Mouse (Mus musculus) forelimb bud, embryonic 11.5 days (tissue): ENCODE data around the gene Kremen2.
A peak's percentile ranks its signal among the peaks of the same experiment; 100 is the strongest.

Experiments used
- DNase-seq: peaks from one replicate; pipeline ENCODE4 v3.0.0-alpha.2; 2012; ENCODE audit warnings: low read depth, low spot score

Gene Kremen2

DNA sequence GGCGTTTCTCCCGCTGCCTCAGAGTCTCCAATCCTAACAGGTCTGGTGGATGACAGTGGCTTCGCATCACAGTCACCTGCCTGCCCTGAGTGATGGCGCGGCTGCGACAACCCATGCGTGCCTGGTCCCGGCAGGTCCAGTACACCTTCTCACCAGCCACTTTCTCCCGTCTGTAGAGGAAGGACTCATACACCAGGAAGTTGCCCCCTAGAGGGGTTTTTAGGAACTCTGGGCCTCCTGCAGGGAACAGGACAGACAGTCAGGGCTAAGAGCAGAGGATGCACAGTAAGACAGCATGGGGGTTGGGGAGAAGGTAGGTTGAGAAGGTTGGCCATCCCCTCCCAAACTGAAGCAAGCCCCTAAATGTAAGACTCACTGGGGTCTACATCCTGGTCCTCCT, 14.6 kb upstream of the Kremen2 start:
- DNase-seq = no peak

DNA sequence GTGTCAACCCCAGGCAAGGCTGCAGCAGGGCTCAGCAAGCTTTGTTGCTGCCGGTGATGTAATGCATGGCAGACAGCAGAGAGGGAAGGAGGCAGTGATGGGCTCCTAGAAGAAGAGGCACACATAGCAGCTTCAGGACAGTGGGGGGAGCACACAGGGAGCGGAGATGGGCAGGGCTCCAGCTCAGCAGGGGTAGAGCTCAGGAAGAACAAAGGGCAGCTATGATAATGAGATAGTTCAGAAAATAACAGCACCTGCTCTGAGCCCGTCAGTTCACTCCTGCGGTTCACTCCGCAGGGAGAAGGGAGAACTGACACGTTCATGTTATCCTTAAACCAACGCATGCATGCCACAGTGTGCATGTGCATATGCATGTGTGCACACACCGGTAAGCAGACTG, 13.2 kb upstream of the Kremen2 start:
- DNase-seq = no peak

DNA sequence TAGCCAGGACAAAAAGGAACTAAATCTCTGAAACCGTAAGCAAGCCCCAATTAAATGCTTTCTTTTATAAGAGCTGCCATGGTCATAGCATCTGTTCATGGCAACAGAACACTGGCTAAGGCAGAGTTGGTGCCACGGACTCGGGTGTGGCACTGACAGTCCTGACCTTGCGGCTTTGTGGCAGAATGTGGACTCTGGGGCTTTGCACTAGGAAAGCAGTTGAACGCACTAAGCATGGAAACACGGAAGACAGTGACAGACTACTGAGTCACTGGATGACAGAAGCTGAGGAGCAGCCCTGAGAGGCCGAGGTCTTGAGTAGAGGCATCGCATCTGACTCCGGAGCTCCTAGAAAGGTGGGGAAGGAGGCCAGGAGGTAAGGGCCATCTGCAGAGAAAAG, 11.9 kb upstream of the Kremen2 start:
- no peak for DNase-seq

DNA sequence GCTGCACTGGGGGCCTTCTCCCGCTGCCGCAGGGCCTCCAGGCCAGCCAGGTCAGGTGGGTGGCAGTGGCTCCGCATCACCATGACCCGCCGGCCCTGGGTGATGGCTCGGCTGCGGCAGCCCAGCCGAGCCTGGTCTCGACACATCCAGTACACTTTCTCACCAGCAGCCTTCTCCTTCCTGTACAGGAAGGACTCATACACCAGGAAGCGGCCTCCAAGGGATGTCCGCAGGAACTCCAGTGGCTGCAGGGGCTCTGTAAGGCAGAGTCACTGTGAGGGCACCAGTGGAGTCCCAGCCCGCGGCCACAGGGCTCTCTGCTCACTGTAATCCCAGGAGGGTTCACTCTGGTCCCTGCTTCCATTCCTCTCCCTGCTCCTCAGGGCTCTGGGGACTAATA, 10.1 kb upstream of the Kremen2 start:
- DNase-seq = no peak

DNA sequence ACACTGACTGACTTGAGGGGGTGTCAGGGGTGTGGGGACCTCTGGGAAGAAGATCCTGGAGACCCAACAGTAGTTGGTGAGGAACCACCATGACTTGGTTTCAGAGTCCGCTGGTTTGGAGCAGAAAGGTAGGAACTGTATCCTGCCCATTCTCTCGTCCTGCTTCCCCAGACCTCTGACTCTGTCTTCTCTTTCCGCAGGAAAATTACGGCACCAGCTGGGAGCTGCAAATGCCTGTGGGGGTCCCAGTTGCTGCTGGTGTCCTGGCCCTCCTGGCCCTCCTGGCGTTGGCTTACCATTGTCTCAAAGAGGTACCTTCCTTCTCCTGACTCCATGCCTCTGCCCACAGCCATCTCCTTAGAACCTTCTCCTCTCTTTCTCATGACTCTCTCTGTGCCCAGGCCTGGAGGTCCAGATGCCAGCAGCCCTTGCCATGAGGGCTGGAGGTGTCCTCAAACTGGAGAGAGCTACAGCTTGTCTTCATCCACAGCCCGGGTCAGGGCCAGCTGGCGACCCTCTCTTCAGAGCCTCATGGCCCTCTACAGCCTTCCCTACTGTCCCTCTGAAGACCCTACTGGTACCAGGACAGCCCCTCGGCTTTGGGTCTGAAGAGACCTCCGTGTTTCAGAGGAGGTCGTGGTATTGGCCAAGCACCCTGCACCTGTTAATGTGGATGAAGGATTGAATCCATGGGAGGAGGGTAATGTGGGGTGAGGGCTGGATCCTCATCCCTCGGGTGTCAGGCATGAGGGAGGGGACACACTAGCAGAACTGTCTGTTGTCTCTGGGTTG, 4.0 kb upstream of the Kremen2 start:
- DNase-seq = no peak

DNA sequence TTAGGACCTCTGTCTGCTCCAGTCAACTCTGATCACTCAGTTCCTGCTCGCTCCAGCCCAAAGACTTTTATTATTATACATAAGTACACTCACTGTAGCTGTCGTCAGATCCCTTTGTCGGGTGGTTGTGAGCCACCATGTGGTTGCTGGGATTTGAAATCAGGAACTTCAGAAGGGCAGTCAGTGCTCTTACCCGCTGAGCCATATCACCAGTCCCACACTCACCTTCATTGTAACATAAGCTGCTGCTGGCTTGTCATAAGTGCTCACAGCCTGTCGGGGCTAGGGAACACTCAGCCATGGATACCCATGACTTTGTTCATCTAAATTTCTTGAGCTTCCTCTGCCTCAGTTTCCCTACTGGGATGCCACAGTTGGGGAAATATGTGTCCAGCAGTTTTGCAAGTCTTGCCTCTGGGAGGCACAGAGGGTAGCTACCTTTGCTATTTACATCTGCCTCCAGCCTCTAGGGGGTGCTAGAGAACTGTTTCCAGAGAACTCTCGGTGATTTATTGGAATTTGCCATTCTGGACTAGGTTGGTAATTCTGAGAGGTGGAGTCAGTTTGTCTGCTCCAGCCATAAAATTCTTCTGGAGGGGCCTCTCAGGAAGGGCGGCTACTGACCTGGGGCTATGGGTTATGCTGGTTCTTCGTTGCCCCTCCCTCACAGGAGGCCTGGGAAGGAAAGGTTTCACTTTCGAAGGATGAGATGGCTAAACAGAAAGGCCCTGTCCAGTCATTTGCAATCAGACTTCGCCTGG, 3.2 kb upstream of the Kremen2 start:
- DNase-seq = peak; percentile 83

DNA sequence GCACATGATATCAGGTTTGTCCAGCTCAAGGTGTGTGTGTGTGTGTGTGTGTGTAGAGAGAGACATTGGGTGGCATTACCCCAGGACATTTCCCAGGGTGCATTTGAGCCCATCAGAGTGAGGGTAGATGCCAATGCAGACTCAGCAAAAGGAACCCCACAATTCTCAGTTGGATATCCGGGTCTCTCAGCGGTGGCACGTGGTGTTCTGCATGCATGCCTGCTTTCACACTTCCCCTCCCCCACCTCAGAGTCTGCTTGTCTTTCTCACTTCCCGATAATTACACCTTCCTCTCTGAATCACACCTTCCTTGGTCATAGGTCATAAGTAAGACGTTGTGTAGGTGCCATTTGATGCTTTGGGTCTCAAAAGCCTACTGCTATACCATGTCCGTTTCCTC, 2.4 kb upstream of the Kremen2 start:
- DNase-seq = no peak

DNA sequence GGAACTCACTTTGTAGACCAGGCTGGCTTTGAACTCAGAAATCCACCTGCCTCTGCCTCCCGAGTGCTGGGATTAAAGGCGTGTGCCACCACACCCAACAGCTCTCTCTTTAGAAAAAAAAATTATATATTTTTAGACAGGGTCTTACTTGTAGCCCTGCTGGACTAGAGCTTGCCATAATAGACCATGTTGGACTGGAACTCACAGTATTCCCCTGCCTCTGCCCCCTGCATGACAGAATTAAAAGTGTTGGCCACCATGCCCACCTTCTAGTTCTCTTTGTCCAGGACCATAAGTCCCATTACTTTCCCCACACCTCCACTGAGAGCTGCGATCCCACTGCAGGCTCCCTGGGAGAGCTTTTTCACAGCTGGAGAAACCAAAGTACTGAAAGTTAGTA, 1.8 kb upstream of the Kremen2 start:
- DNase-seq = no peak

- DNase-seq = no peak
Measured at GRCm38 (mm10) chr17:23746767-23747166, 1.1 kb upstream of the Kremen2 start.

DNA sequence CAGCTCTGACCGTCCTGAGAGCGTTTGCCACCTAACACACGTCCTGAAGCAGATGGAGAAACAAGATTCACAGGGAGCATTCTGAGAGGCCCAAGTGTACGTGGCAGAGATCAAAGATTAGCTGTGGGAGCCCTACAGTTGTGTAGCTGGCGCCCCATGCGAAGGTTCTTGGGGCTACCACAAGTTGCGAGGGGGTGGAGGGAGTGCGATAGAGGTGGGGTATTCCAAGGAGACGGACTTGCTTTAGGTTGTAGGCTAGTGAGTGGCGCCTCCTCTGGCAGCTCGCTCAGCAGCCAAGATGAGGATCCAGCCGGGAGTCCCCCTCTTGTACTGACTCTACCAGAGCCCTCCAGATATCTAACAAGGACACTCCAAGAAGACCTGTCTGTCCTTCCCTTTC, 678 bp upstream of the Kremen2 start:
- DNase-seq = no peak

- DNase-seq = no peak
Measured at GRCm38 (mm10) chr17:23744651-23745050, 982 bp downstream of the Kremen2 start.

- no peak for DNase-seq
Measured at GRCm38 (mm10) chr17:23744076-23744475, 1.6 kb downstream of the Kremen2 start.

DNA sequence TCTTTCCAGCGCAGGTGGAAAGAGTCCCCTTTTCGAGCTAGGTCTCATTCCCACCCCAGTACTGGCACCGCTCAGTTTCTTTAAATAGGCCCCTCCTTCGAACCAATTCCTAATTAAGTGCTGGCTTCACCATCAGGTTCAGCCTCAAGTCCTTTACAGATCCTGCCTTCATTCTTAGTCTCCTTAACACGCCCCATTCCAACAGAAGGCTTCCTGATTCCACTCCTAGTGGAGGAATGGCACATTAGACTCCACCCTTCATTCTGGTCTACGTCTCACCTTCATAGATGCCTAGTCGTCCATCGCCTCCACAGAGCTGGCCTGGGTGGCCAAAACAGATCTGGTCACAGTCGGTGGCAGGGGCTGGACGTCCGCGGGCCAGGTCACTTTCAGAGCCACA, 2.7 kb downstream of the Kremen2 start:
- no peak for DNase-seq

DNA sequence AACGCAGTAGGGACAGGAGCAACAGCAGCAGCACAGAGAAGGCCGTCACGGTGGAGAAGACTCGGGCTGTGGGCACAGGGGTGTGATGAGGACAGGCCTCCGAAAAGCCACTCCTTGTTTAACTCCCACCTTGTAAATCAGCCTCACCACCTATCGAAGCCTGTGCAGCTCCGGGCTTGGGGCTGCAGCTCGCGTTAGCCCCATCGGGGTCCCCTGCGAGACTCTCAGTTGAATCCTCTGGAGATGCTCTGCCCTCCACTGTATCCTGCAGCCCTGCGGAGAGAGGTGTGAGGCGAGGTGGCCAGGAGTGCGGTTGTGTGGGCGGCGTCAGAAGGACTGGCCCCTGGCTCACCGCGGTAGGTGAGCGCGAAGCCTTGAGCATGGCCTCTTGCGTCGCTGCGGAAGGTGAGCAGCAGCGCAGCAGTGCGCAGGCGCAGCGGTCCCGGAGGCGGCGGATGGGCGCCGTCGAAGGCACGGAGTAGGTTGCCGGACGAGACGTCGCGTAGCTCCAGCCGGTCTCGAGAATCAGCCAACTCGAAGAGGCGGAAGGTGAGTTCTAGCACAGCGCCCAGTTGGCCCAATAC, 3.3 kb downstream of the Kremen2 start:
- DNase-seq = no peak

DNA sequence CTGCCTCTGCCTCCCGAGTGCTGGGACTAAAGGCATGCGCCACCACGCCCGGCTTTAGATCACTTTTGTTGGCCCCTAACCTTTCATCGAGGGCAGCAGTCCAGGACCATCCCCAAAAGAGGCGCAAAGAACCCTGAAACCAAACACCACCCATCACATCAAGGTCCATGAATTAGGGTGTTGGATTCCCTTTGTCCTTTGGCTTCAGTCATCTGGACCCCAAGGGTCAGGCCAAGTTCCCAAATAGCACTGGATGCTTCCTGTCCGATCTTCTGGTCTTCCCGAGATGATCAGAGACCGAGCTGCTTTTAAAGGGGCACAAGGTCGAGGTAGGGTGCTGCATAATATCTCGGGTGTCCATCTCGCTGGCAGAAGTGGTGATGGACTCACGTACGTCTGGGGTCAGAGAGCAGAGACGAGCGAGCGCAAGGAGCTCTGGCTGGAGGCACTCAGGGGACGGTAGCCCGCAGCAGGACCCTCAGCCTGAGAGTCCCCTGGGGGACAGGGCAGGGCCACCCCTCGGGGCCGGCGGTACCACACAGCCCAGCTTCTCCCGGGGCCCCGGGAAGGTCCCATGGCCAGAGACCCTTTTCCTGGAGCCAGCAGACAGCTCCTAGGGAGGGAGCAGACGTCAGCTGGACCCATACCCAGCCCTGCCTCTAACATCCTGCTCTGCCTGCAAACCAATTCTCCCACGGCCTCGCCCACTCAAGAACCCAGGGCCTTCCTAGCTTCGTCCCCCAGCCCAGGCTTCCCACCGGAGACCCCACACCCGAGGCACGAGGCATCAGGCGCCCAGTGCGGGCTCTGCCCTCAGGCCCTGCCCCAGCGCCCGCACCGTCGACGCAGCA, 4.0 kb downstream of the Kremen2 start:
- DNase-seq = no peak

GRCm38 (mm10) chr17:23740598-23741021, 5.0 kb downstream of the Kremen2 start, which contains the start of gene Paqr4:
TSS of gene Paqr4 (minus strand) at chr17:23740867.
- no peak for DNase-seq

- peak; percentile 80 for DNase-seq
Measured at GRCm38 (mm10) chr17:23740136-23740584, 5.5 kb downstream of the Kremen2 start.

- DNase-seq = no peak
Measured at GRCm38 (mm10) chr17:23739202-23740135, 6.2 kb downstream of the Kremen2 start.

DNA sequence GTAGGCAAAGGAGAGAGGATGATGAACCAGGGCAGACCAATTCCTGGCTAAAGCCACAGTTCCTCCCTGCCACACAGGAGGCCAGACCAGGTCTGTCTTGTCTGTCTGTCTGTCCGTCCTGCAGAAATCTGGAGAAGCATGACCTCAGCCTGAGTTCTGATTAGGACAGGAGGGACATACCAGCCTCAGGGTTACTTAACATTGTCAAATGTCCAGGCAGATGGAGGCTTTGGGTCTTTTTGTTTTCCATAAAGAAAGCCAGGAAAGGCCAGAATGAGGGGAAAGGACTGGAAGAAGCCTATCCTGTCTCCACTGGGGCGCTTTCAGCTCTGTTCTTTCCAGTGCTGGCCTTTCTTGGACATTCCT, 6.8 kb downstream of the Kremen2 start:
- DNase-seq = no peak
